Mouse (Mus musculus) thymus, adult 2 months (tissue): ENCODE measurements around the gene Slc2a2.

Source experiments
- CTCF ChIP-seq: fragments of 200-500 bp; IDR thresholded peaks from 2 replicates; pipeline ENCODE4 v1.5.1; 2012; ENCODE audit warnings: mild to moderate bottlenecking, control low read depth, low read length, moderate library complexity, borderline replicate concordance; ENCODE audit not compliant: control insufficient read depth, poor library complexity, insufficient read depth; ENCODE audit errors: extremely low read depth
- POLR2A ChIP-seq: fragments of 200-500 bp; IDR thresholded peaks from 2 replicates; pipeline ENCODE4 v1.6.1; 2012; ENCODE audit warnings: mild to moderate bottlenecking, low read length, control low read depth, moderate library complexity; ENCODE audit not compliant: control insufficient read depth, poor library complexity, insufficient read depth; ENCODE audit errors: extremely low read depth

- TF ChIP-seq CTCF (no peak), POLR2A (no peak)
These were observed 70.5 kb downstream of the Slc2a2 start for GRCm38 (mm10) chr3:28768222-28768621.
